Mouse (Mus musculus) gastrocnemius, adult 2 months (tissue): ENCODE measurements around the gene Cntn5. TPM values are rescaled to one million over a fixed set of nuclear protein-coding genes. Genes with fewer than 3 reads are reported as not detected.

Experiments
- DNase-seq: peaks from one replicate; pipeline ENCODE4 v3.0.0; 2022
- H3K27ac ChIP-seq: fragments of 200-600 bp; 2 replicates; pipeline ENCODE4 v1.8.1; 2022; ENCODE audit warnings: mild to moderate bottlenecking
- H3K4me3 ChIP-seq: fragments of 200-600 bp; 2 replicates; pipeline ENCODE4 v1.8.1; 2022; ENCODE audit warnings: mild to moderate bottlenecking, moderate library complexity
- CTCF ChIP-seq: fragments of 200-600 bp; IDR thresholded peaks from 2 replicates; pipeline ENCODE4 v1.8.1; 2022; ENCODE audit warnings: antibody characterized with exemption, mild to moderate bottlenecking, moderate library complexity
- intact Hi-C: fragments of 180-260 bp; cut with DNase I; formaldehyde crosslinking; loops from one replicate; pipeline ENCODE4 v1.15.1; 2025
- total RNA-seq, 2 experiments: library from RNA; stranded (reverse); gene quantifications; 2 replicates each; pipeline ENCODE4 v1.2.3; 2021

The Cntn5 gene
- total RNA-seq, 2 experiments from 2014 or later: 0.08 TPM; not detected in 1

- no peak for DNase-seq
- intact Hi-C loops: no loop called here
- no peak overlapping the region for H3K4me3 ChIP-seq
- no peak for TF ChIP-seq CTCF
- H3K27ac ChIP-seq: no peak overlapping the region
Measured at GRCm38 (mm10) chr9:10044969-10045789, 859.4 kb downstream of the Cntn5 start.

DNA sequence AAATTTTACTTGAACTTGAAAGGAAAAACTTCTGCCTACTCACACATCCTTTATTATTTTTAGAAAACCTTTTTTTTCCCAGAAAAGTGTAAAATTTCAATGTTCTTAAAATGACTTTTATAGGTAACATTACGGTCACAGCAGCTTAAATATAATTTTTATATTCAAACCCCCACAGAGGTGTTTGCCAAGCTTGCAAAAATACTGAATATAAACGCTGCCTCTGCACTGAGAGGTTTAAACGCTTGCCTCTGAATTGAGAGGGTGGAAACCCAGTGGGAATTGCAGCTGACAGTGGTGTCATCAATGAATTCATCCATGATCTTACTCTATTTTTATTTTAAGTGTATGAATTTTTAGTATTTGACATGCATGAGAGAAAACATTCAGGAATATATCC lies 861.6 kb downstream of the Cntn5 start:
- H3K27ac ChIP-seq: no peak overlapping the region
- no peak for TF ChIP-seq CTCF
- intact Hi-C loops: no loop called here

GRCm38 (mm10) chr9:10015129-10015528 lies 889.4 kb downstream of the Cntn5 start:
- no peak overlapping the region for H3K4me3 ChIP-seq
- intact Hi-C loops: no loop called here
- TF ChIP-seq CTCF: no peak
- no peak overlapping the region for H3K27ac ChIP-seq
- DNase-seq: no peak

More for the DNA sequence above, 861.6 kb downstream of the Cntn5 start:
- no peak overlapping the region for H3K4me3 ChIP-seq
- DNase-seq: no peak

DNA sequence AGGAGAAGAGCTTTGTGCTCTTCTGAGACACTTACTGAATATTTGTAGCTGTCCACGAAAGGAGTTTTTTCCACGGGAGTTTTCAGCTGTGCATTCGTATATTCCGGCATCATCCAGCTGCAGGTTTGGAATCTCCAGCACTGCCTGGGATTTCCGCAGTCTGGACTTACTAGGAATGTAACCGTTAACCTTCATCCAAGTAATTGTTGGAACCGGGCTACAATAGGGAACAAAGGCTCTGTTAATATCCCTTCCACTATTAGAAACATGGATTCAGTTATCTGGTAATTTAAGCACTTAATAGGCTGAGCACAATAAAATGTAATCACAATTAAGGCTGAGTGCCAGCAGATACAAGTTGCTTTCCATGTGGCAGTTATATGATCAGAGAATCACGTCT lies 920.5 kb downstream of the Cntn5 start:
- intact Hi-C loops: no loop called here
- Histone ChIP-seq H3K27ac (no peak overlapping the region), H3K4me3 (no peak overlapping the region)
- DNase-seq: no peak
- no peak for TF ChIP-seq CTCF

DNA sequence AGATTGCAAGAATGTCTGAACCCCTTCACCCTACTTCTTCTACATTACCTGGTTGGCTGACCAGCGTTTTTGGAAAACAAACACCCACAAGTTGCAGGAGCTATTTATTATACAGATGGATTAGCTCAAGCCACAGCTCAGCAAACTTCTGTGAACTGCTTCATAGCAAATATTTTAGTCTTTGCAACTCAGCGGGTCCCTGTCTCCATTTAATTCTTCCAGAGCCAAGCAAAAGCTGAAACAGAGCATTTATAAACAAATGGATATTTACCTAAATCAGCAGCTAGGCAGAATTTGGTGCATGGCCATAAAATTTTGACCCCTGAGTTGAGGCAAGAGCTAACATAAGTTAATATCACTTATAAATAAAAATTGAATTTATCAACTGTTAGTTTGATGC lies 921.4 kb downstream of the Cntn5 start:
- intact Hi-C loops: no loop called here
- TF ChIP-seq CTCF: no peak
- Histone ChIP-seq H3K4me3 (no peak overlapping the region), H3K27ac (no peak overlapping the region)
- no peak for DNase-seq

DNA sequence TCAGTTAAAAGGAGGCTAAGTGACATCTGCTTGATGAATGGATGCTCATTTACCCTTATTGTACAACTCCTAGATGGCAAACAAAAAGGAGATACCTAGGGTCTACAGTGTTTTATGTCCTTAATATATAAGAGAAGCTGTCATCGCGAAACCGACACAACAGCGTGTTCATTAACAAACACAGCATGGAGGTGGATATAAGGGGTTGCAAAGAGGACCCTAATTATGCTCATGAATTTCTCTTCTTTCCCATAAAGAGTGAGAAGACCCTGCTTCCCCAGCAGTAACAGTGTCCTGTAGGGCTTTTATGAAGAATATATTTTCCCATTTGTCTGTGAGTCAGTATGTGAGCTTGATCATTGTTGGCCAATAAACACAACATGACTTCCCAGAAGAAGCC lies 939.2 kb downstream of the Cntn5 start:
- no peak overlapping the region for H3K27ac ChIP-seq
- H3K4me3 ChIP-seq: no peak overlapping the region
- DNase-seq: no peak
- no peak for TF ChIP-seq CTCF
- intact Hi-C loops: no loop called here

DNA sequence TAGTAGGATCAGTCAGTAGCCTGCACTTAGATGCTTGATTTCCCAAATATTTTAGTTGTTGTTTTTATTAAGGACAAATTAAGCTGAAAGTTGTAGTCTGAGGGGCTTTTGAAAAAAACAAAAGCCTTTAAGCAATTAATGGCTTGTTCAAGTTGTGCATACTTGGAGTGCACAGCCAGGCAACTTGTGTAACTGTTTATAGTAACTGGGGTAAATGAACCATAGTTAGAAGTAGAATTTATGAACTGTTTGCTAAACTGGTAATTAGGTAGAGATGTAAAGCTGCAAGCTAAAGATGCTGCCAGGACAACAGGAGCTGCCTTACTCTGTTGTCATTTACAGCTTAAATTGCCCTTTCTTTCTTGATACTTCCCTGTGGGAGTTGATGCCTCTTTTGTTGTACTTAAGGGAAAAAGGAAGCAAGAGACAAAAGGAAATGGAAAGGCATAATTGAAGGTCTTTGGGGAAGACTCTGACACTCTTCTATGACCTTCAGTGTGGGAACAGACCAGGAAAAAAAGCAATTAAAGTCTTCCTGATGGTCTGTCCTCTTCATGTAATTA lies 943.9 kb downstream of the Cntn5 start:
- TF ChIP-seq CTCF: no peak

DNA sequence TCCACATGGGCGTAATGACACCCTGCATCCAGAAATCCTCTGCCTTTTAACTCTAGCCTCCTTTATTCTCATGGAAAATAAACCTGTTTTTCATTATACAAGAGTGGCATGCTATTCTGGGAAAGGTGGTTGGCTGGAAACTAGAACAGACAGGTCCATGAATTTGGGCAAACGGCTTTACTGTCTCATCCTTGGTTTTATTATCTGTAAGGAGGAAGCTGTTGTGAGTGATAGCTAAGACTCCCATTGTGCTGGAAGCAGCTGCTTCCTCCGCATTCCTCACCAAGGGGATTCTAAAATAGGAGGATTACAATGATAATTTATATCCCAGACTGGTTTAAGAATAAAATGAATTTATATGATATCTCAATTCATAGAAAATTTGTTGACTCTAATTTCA lies 955.2 kb downstream of the Cntn5 start:
- Histone ChIP-seq H3K4me3 (no peak overlapping the region), H3K27ac (no peak overlapping the region)
- intact Hi-C loops: no loop called here
- no peak for TF ChIP-seq CTCF
- DNase-seq: no peak

More for the DNA sequence above, 943.9 kb downstream of the Cntn5 start:
- Histone ChIP-seq H3K27ac (no peak overlapping the region), H3K4me3 (no peak overlapping the region)
- DNase-seq: no peak
- intact Hi-C loops: no loop called here

- no peak overlapping the region for H3K27ac ChIP-seq
- intact Hi-C loops: no loop called here
- no peak overlapping the region for H3K4me3 ChIP-seq
- no peak for TF ChIP-seq CTCF
- no peak for DNase-seq
Measured at GRCm38 (mm10) chr9:9944872-9945271, 959.7 kb downstream of the Cntn5 start.

DNA sequence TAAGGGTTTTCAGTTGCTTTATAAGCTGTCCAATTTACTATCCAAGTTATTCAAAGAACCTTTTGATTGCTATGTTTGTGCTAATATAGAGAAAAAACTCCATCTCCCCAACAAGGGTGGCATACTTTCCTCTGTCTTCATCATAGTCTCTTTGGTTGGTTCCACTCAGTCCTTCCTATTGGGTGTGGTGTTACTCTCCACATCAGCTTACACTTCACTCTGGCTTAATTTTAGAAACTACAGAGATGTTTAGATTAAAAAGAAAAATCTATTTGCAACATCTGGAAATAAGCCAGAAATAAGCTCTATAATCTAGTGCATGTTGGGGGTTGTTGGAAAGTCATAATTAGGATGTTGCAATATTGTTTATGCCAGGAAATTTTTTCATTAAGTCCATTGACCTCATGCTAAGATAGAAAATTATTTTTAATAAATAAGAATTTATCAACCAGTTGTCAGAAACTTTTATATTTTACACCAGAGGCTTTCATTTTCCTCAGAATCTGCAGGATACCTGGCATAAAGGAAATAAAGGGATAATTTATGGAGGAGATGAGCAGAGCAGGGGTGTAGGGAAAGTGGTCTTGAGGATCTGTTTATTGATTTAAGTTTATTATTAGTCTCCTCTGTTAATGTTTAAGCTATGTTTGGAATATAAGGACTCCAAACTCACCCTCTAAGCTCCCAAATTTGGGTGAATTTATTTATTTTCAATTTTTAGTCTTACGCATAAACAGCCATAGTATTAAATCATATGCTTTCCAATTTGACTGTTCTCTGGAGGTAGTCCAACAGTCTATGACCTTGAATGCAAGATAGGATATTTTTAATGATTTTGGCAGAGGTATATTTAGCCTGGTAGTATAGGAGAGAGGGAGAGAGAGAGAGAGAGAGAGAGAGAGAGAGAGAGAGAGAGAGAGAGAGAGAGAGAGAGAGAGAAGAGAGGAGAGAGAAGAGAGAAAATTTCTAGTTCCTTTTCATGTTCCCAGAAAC lies 966.8 kb downstream of the Cntn5 start:
- H3K27ac ChIP-seq: no peak overlapping the region
- DNase-seq: no peak
- intact Hi-C loops: no loop called here
- no peak overlapping the region for H3K4me3 ChIP-seq
- TF ChIP-seq CTCF: no peak

DNA sequence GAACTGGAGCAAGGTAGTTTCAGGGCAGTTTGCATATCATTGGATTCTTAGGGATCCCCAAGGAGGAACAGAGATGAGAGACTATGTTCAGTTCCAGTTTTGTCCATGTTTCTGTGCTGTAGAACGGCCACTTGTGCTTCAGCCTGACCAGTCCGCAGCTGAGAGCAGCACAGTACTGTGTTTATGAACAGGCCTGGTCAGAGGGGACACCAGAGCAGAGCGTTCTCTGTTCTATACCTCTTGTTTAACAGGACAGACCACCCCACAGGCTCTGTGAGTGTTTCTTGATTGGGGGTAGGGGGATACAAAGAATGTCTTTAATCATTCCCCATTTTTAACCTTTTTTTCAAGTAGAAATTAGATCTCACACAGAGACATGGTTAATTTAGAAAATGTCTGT lies 984.0 kb downstream of the Cntn5 start:
- no peak for TF ChIP-seq CTCF
- intact Hi-C loops: no loop called here

DNA sequence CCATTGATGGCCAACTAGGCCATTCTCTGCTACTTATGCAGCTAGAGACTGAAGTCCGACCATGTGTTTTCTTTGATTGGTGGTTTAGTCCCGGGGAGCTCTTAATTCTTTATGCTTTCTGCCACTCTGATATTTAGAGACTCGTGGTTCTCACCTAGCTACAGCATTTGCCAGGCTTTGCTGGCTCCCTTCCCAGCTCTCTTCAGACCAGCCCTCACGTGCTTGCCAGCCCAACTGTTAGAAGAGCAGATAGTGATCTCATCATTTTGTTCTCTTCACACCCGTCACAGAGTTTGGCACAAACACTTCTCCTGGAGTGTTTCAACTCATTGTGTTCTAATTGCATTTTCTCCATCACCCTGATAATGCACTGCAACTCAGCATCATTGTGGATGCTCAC lies 1005.5 kb downstream of the Cntn5 start:
- Histone ChIP-seq H3K4me3 (no peak overlapping the region), H3K27ac (no peak overlapping the region)
- DNase-seq: no peak
- intact Hi-C loops: no loop called here
- no peak for TF ChIP-seq CTCF

More for the DNA sequence above, 984.0 kb downstream of the Cntn5 start:
- Histone ChIP-seq H3K4me3 (no peak overlapping the region), H3K27ac (no peak overlapping the region)
- DNase-seq: no peak

GRCm38 (mm10) chr9:9886210-9886609 lies 1018.4 kb downstream of the Cntn5 start:
- intact Hi-C loops: no loop called here
- no peak for DNase-seq
- no peak overlapping the region for H3K27ac ChIP-seq
- no peak for TF ChIP-seq CTCF
- H3K4me3 ChIP-seq: no peak overlapping the region
